Mouse (Mus musculus): Measurements from ENCODE around the gene Palm2. TPM values are rescaled to one million over a fixed set of nuclear protein-coding genes. Genes with fewer than 3 reads are reported as not detected.
"Not testable (repeated sequence)": the region's sequence is repeated elsewhere in the genome, so short reads cannot be mapped to it uniquely, and the experiment has no call there.

Gene Palm2
- total RNA-seq (2021): 10 to 100 TPM; 48.6 to 57.0 TPM
- long read RNA-seq, experiment 1: 0 reads
- long read RNA-seq, experiment 2: 0 reads

- DNase-seq (ENCODE audit: low spot score in 2 of 2): peak; percentile 73 to 75
Observed at GRCm38 (mm10) chr4:57433941-57434704, at the start of gene Palm2. Gene Palm2, plus strand, starts transcription at chr4:57434247.

GRCm38 (mm10) chr4:57384355-57384754 lies 49.7 kb upstream of the Palm2 start:
- DNase-seq (ENCODE audit: low spot score in 2 of 2): no peak

GRCm38 (mm10) chr4:57391103-57391502 lies 42.9 kb upstream of the Palm2 start:
- no peak for DNase-seq (ENCODE audit: low spot score in 2 of 2)

GRCm38 (mm10) chr4:57396414-57396813 lies 37.6 kb upstream of the Palm2 start:
- no peak for DNase-seq (ENCODE audit: low spot score in 2 of 2)

GRCm38 (mm10) chr4:57412385-57412784 lies 21.7 kb upstream of the Palm2 start:
- not testable (repeated sequence) for DNase-seq (ENCODE audit: low spot score in 2 of 2)

- DNase-seq (ENCODE audit: low spot score in 2 of 2): no peak
Observed at GRCm38 (mm10) chr4:57413016-57413415, 21.0 kb upstream of the Palm2 start.

- not testable (repeated sequence) for DNase-seq (ENCODE audit: low spot score in 2 of 2)
Observed at GRCm38 (mm10) chr4:57413670-57414069, 20.4 kb upstream of the Palm2 start.

GRCm38 (mm10) chr4:57424011-57424410 lies 10.0 kb upstream of the Palm2 start:
- no peak for DNase-seq (ENCODE audit: low spot score in 2 of 2)

- no peak for DNase-seq (ENCODE audit: low spot score in 2 of 2)
Observed at GRCm38 (mm10) chr4:57428317-57428716, 5.7 kb upstream of the Palm2 start.

GRCm38 (mm10) chr4:57434705-57435360 lies 786 bp downstream of the Palm2 start:
- peak; percentile 33 to 51 for DNase-seq (ENCODE audit: low spot score in 2 of 2)

- DNase-seq (ENCODE audit: low spot score in 2 of 2): peak in 1 of 2 experiments; percentile 43
Observed at GRCm38 (mm10) chr4:57436286-57436685, 2.2 kb downstream of the Palm2 start.

- no peak for DNase-seq (ENCODE audit: low spot score in 2 of 2)
Observed at GRCm38 (mm10) chr4:57446082-57446481, 12.0 kb downstream of the Palm2 start.

GRCm38 (mm10) chr4:57446854-57447444 lies 12.9 kb downstream of the Palm2 start:
- DNase-seq (ENCODE audit: low spot score in 2 of 2): no peak

- DNase-seq (ENCODE audit: low spot score in 2 of 2): no peak
Observed at GRCm38 (mm10) chr4:57451896-57452295, 17.8 kb downstream of the Palm2 start.

- DNase-seq (ENCODE audit: low spot score in 2 of 2): no peak
Observed at GRCm38 (mm10) chr4:57452661-57453060, 18.6 kb downstream of the Palm2 start.

- DNase-seq (ENCODE audit: low spot score in 2 of 2): no peak
Observed at GRCm38 (mm10) chr4:57462378-57462777, 28.3 kb downstream of the Palm2 start.

GRCm38 (mm10) chr4:57482435-57482834 lies 48.4 kb downstream of the Palm2 start:
- DNase-seq (ENCODE audit: low spot score in 2 of 2): no peak

GRCm38 (mm10) chr4:57486392-57486791 lies 52.3 kb downstream of the Palm2 start:
- no peak for DNase-seq (ENCODE audit: low spot score in 2 of 2)

GRCm38 (mm10) chr4:57489887-57490286 lies 55.8 kb downstream of the Palm2 start:
- no peak for DNase-seq (ENCODE audit: low spot score in 2 of 2)

- no peak for DNase-seq (ENCODE audit: low spot score in 2 of 2)
Observed at GRCm38 (mm10) chr4:57504792-57505191, 70.7 kb downstream of the Palm2 start.

- no peak for DNase-seq (ENCODE audit: low spot score in 2 of 2)
Observed at GRCm38 (mm10) chr4:57510576-57510975, 76.5 kb downstream of the Palm2 start.

GRCm38 (mm10) chr4:57511734-57512133 lies 77.7 kb downstream of the Palm2 start:
- no peak for DNase-seq (ENCODE audit: low spot score in 2 of 2)

Data from layer of hippocampus, postnatal 14 days (tissue).